Mouse (Mus musculus): ENCODE data around the gene Ralgps1.

Ralgps1 gene

GRCm38 (mm10) chr2:33280525-33280924, 90.8 kb downstream of the Ralgps1 start:
- DNase-seq (ENCODE audit: extremely low spot score) = no peak

GRCm38 (mm10) chr2:33279758-33280157, 91.5 kb downstream of the Ralgps1 start:
- no peak for DNase-seq (ENCODE audit: extremely low spot score)

GRCm38 (mm10) chr2:33274719-33275490, 96.4 kb downstream of the Ralgps1 start:
- no peak for DNase-seq (ENCODE audit: extremely low spot score)

GRCm38 (mm10) chr2:33272665-33273439, 98.4 kb downstream of the Ralgps1 start:
- DNase-seq (ENCODE audit: extremely low spot score) = no peak

GRCm38 (mm10) chr2:33271511-33271910, 99.8 kb downstream of the Ralgps1 start:
- DNase-seq (ENCODE audit: extremely low spot score) = no peak

GRCm38 (mm10) chr2:33270569-33270968, 100.7 kb downstream of the Ralgps1 start:
- no peak for DNase-seq (ENCODE audit: extremely low spot score)

GRCm38 (mm10) chr2:33269132-33269493, 102.2 kb downstream of the Ralgps1 start:
- DNase-seq (ENCODE audit: extremely low spot score) = no peak

GRCm38 (mm10) chr2:33268384-33269131, 102.7 kb downstream of the Ralgps1 start:
- no peak for DNase-seq (ENCODE audit: extremely low spot score)

- no peak for DNase-seq (ENCODE audit: extremely low spot score)
These were observed 104.2 kb downstream of the Ralgps1 start for GRCm38 (mm10) chr2:33267075-33267474.

- no peak for DNase-seq (ENCODE audit: extremely low spot score)
These were observed 105.5 kb downstream of the Ralgps1 start for GRCm38 (mm10) chr2:33265793-33266192.

GRCm38 (mm10) chr2:33261475-33261874, 109.8 kb downstream of the Ralgps1 start:
- no peak for DNase-seq (ENCODE audit: extremely low spot score)

GRCm38 (mm10) chr2:33260772-33261171, 110.5 kb downstream of the Ralgps1 start:
- DNase-seq (ENCODE audit: extremely low spot score) = no peak

GRCm38 (mm10) chr2:33256769-33257537, 114.3 kb downstream of the Ralgps1 start:
- no peak for DNase-seq (ENCODE audit: extremely low spot score)

- no peak for DNase-seq (ENCODE audit: extremely low spot score)
These were observed 116.8 kb downstream of the Ralgps1 start for GRCm38 (mm10) chr2:33254318-33254985.

GRCm38 (mm10) chr2:33253572-33254190, 117.6 kb downstream of the Ralgps1 start:
- no peak for DNase-seq (ENCODE audit: extremely low spot score)

GRCm38 (mm10) chr2:33252751-33253150, 118.5 kb downstream of the Ralgps1 start:
- DNase-seq (ENCODE audit: extremely low spot score) = no peak

- no peak for DNase-seq (ENCODE audit: extremely low spot score)
These were observed 121.2 kb downstream of the Ralgps1 start for GRCm38 (mm10) chr2:33249922-33250633.

GRCm38 (mm10) chr2:33248549-33248948, 122.7 kb downstream of the Ralgps1 start:
- no peak for DNase-seq (ENCODE audit: extremely low spot score)

GRCm38 (mm10) chr2:33246841-33247240, 124.4 kb downstream of the Ralgps1 start:
- no peak for DNase-seq (ENCODE audit: extremely low spot score)

GRCm38 (mm10) chr2:33245350-33245749, 125.9 kb downstream of the Ralgps1 start:
- DNase-seq (ENCODE audit: extremely low spot score) = no peak

Data from embryo, embryonic 9.5 days (tissue).